Mouse (Mus musculus): ENCODE data around the gene Gm10718.
"Not testable (repeated sequence)": the region's sequence is repeated elsewhere in the genome, so short reads cannot be mapped to it uniquely, and the experiment has no call there.

Gene Gm10718

DNA sequence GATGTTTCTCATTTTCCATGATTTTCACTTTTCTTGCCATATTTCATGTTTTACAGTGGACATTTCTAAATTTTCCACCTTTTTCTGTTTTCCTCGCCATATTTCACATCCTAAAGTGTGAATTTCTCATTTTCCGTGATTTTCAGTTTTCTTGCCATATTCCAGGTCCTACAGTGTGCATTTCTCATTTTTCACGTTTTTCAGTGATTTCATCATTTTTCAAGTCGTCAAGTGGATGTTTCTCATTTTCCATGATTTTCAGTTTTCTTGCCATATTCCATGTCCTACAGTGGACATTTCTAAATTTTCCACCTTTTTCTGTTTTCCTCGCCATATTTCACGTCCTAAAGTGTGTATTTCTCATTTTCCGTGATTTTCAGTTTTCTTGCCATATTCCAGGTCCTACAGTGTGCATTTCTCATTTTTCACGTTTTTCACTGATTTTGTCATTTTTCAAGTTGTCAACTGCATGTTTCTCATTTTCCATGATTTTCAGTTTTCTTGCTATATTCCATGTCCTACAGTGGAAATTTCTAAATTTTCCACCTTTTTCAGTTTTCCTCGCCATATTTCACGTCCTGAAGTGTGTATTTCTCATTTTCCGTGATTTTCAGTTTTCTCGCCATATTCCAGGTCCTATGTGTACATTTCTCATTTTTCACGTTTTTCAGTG, at the start of gene Gm10718:
Gm10718 (plus strand) TSS at position 236 of the 673 bp plus-strand sequence.
- peak; percentile 2 to 8 for DNase-seq

DNA sequence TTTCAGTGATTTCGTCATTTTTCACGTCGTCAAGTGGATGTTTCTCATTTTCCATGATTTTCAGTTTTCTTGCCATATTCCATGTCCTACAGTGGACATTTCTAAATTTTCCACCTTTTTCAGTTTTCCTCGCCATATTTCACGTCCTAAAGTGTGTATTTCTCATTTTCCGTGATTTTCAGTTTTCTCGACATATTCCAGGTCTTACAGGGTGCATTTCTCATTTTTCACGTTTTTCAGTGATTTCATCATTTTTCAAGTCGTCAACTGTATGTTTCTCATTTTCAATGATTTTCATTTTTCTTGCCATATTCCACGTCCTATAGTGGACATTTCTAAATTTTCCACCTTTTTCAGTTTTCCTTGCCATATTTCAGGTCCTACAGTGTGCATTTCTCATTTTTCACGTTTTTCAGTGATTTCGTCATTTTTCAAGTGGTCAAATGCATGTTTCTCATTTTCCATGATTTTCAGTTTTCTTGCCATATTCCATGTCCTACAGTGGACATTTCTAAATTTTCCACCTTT, 22.8 kb upstream of the Gm10718 start, which contains the start of gene Gm10722:
Gm10722 (plus strand) TSS at position 478 of the 528 bp plus-strand sequence.
- DNase-seq = peak in 1 of 2 experiments; percentile 29

DNA sequence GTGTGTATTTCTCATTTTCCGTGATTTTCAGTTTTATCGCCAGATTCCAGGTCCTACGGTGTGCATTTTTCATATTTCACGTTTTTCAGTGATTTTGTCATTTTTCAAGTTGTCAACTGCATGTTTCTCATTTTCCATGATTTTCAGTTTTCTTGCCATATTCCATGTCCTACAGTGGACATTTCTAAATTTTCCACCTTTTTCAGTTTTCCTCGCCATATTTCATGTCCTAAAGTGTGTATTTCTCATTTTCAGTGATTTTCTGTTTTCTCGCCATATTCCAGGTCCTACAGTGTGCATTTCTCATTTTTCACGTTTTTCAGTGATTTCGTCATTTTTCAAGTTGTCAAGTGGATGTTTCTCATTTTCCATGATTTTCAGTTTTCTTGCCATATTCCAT, 22.3 kb upstream of the Gm10718 start:
- not testable (repeated sequence) for DNase-seq

DNA sequence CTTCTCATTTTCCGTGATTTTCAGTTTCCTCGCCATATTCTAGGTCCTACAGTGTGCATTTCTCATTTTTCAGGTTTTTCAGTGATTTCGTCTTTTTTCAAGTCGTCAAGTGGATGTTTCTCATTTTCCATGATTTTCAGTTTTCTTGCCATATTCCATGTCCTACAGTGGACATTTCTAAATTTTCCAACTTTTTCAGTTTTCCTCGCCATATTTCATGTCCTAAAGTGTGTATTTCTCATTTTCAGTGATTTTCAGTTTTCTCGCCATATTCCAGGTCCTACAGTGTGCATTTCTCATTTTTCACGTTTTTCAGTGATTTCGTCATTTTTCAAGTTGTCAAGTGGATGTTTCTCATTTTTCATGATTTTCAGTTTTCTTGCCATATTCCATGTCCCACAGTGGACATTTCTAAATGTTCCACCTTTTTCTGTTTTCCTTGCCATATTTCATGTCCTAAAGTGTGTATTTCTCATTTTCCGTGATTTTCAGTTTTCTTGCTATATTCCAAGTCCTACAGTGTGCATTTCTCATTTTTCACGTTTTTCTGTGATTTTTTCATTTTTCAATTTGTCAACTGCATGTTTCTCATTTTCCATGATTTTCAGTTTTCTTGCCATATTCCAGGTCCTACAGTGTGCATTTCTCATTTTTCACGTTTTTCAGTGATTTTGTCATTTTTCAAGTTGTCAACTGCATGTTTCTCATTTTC, 21.2 kb upstream of the Gm10718 start:
- DNase-seq = peak; percentile 91 to 93

DNA sequence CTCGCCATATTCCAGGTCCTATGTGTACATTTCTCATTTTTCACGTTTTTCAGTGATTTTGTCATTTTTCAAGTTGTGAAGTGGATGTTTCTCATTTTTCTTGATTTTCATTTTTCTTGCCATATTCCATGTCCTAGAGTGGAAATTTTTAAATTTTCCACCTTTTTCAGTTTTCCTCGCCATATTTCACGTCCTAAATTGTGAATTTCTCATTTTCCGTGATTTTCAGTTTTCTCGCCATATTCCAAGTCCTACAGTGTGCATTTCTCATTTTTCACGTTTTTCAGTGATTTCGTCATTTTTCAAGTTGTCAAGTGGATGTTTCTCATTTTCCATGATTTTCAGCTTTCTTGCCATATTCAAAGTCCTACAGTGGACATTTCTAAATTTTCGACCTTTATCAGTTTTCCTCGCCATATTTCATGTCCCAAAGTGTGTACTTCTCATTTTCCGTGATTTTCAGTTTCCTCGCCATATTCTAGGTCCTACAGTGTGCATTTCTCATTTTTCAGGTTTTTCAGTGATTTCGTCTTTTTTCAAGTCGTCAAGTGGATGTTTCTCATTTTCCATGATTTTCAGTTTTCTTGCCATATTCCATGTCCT, 20.5 kb upstream of the Gm10718 start, which contains the start of gene Gm11168:
Gm11168 (plus strand) TSS at position 553 of the 603 bp plus-strand sequence.
- peak; percentile 2 to 6 for DNase-seq

DNA sequence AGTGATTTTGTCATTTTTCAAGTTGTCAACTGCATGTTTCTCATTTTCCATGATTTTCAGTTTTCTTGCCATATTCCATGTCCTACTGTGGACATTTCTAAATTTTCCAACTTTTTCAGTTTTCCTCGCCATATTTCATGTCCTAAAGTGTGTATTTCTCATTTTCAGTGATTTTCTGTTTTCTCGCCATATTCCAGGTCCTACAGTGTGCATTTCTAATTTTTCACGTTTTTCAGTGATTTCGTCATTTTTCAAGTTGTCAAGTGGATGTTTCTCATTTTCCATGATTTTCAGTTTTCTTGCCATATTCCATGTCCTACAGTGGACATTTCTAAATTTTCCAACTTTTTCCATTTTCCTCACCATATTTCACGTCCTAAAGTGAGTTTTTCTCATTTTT, 17.2 kb upstream of the Gm10718 start:
- DNase-seq = not testable (repeated sequence)

DNA sequence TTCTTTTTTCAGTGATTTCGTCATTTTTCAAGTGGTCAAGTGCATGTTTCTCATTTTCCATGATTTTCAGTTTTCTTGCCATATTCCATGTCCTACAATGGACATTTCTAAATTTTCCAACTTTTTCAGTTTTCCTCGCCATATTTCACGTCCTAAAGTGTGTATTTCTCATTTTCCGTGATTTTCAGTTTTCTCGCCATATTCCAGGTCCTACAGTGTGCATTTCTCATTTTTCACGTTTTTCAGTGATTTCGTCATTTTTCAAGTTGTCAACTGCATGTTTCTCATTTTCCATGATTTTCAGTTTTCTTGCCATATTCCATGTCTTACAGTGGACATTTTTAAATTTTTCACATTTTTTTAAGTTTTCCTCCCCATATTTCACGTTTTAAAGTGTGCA, 16.7 kb upstream of the Gm10718 start:
- not testable (repeated sequence) for DNase-seq

DNA sequence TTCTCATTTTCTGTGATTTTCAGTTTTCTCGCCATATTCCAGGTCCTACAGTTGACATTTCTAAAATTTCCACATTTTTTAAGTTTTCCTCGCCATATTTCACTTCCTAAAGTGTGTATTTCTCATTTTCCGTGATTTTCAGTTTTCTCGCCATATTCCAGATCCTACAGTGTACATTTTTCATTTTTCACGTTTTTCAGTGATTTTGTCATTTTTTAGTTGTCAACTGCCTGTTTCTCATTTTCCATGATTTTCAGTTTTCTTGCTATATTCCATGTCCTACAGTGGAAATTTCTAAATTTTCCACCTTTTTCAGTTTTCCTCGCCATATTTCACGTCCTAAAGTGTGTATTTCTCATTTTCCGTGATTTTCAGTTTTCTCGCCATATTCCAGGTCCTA, 16.1 kb upstream of the Gm10718 start:
- not testable (repeated sequence) for DNase-seq

DNA sequence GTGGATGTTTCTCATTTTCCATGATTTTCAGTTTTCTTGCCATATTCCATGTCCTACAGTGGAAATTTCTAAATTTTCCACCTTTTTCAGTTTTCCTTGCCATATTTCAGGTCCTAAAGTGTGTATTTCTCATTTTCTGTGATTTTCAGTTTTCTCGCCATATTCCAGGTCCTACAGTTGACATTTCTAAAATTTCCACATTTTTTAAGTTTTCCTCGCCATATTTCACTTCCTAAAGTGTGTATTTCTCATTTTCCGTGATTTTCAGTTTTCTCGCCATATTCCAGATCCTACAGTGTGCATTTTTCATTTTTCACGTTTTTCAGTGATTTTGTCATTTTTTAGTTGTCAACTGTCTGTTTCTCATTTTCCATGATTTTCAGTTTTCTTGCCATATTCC, 14.0 kb upstream of the Gm10718 start:
- DNase-seq = not testable (repeated sequence)

DNA sequence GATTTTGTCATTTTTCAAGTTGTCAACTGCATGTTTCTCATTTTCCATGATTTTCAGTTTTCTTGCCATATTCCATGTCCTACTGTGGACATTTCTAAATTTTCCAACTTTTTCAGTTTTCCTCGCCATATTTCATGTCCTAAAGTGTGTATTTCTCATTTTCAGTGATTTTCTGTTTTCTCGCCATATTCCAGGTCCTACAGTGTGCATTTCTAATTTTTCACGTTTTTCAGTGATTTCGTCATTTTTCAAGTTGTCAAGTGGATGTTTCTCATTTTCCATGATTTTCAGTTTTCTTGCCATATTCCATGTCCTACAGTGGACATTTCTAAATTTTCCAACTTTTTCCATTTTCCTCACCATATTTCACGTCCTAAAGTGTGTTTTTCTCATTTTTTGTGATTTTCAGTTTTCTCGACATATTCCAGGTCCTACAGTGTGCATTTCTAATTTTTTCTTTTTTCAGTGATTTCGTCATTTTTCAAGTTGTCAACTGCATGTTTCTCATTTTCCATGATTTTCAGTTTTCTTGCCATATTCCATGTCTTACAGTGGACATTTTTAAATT, 11.2 kb upstream of the Gm10718 start:
- not testable (repeated sequence) for DNase-seq

DNA sequence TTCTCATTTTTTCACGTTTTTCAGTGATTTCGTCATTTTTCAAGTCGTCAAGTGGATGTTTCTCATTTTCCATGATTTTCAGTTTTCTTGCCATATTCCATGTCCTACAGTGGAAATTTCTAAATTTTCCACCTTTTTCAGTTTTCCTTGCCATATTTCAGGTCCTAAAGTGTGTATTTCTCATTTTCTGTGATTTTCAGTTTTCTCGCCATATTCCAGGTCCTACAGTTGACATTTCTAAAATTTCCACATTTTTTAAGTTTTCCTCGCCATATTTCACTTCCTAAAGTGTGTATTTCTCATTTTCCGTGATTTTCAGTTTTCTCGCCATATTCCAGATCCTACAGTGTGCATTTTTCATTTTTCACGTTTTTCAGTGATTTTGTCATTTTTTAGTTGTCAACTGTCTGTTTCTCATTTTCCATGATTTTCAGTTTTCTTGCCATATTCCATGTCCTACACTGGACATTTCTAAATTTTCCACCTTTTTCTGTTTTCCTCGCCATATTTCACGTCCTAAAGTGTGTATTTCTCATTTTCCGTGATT, 10.5 kb upstream of the Gm10718 start, which contains the start of gene Gm10721:
Gm10721 (plus strand) TSS at position 408 of the 547 bp plus-strand sequence.
- not testable (repeated sequence) for DNase-seq

DNA sequence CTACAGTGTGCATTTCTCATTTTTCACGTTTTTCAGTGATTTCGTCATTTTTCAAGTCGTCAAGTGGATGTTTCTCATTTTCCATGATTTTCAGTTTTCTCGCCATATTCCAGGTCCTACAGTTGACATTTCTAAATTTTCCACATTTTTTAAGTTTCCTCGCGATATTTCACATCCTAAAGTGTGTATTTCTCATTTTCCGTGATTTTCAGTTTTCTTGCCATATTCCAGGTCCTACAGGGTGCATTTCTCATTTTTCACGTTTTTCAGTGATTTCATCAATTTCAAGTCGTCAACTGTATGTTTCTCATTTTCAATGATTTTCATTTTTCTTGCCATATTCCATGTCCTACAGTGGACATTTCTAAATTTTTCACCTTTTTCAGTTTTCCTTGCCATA, 8.0 kb upstream of the Gm10718 start, which contains the start of gene Gm10720:
Gm10720 (plus strand) TSS at position 301 of the 400 bp plus-strand sequence.
- not testable (repeated sequence) for DNase-seq

DNA sequence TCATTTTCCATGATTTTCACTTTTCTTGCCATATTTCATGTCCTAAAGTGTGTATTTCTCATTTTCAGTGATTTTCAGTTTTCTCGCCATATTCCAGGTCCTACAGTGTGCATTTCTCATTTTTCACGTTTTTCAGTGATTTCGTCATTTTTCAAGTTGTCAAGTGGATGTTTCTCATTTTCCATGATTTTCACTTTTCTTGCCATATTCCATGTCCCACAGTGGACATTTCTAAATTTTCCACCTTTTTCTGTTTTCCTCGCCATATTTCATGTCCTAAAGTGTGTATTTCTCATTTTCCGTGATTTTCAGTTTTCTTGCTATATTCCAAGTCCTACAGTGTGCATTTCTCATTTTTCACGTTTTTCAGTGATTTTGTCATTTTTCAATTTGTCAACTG, 7.5 kb upstream of the Gm10718 start:
- peak; percentile 1 to 3 for DNase-seq

DNA sequence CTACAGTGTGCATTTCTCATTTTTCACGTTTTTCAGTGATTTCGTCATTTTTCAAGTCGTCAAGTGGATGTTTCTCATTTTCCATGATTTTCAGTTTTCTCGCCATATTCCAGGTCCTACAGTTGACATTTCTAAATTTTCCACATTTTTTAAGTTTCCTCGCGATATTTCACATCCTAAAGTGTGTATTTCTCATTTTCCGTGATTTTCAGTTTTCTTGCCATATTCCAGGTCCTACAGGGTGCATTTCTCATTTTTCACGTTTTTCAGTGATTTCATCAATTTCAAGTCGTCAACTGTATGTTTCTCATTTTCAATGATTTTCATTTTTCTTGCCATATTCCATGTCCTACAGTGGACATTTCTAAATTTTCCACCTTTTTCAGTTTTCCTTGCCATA, 6.2 kb upstream of the Gm10718 start, which contains the start of gene Gm10719:
Gm10719 (plus strand) TSS at position 301 of the 400 bp plus-strand sequence.
- not testable (repeated sequence) for DNase-seq

DNA sequence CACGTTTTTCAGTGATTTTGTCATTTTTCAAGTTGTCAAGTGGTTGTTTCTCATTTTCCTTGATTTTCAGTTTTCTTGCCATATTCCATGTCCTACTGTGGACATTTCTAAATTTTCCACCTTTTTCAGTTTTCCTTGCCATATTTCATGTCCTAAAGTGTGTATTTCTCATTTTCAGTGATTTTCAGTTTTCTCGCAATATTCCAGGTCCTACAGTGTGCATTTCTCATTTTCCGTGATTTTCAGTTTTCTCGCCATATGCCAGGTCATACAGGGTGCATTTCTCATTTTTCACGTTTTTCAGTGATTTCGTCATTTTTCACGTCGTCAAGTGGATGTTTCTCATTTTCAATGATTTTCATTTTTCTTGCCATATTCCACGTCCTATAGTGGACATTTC, 4.4 kb upstream of the Gm10718 start:
- peak; percentile 61 to 99 for DNase-seq

DNA sequence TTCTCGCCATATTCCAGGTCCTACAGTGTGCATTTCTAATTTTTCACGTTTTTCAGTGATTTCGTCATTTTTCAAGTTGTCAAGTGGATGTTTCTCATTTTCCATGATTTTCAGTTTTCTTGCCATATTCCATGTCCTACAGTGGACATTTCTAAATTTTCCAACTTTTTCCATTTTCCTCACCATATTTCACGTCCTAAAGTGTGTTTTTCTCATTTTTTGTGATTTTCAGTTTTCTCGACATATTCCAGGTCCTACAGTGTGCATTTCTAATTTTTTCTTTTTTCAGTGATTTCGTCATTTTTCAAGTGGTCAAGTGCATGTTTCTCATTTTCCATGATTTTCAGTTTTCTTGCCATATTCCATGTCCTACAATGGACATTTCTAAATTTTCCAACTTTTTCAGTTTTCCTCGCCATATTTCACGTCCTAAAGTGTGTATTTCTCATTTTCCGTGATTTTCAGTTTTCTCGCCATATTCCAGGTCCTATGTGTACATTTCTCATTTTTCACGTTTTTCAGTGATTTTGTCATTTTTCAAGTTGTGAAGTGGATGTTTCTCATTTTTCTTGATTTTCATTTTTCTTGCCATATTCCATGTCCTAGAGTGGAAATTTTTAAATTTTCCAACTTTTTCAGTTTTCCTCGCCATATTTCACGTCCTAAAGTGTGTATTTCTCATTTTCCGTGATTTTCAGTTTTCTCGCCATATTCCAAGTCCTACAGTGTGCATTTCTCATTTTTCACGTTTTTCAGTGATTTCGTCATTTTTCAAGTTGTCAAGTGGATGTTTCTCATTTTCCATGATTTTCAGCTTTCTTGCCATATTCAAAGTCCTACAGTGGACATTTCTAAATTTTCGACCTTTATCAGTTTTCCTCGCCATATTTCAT, 3.3 kb upstream of the Gm10718 start:
- DNase-seq = peak; percentile 58 to 66

DNA sequence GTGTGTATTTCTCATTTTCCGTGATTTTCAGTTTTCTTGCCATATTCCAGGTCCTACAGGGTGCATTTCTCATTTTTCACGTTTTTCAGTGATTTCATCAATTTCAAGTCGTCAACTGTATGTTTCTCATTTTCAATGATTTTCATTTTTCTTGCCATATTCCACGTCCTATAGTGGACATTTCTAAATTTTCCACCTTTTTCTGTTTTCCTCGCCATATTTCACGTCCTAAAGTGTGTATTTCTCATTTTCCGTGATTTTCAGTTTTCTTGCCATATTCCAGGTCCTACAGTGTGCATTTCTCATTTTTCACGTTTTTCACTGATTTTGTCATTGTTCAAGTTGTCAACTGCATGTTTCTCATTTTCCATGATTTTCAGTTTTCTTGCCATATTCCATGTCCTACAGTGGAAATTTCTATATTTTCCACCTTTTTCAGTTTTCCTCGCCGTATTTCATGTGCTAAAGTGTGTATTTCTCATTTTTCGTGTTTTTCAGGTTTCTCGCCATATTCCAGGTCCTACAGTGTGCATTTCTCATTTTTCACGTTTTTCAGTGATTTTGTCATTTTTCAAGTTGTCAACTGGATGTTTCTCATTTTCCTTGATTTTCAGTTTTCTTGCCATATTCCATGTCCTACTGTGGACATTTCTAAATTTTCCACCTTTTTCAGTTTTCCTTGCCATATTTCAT, 885 bp upstream of the Gm10718 start:
- DNase-seq = not testable (repeated sequence)

DNA sequence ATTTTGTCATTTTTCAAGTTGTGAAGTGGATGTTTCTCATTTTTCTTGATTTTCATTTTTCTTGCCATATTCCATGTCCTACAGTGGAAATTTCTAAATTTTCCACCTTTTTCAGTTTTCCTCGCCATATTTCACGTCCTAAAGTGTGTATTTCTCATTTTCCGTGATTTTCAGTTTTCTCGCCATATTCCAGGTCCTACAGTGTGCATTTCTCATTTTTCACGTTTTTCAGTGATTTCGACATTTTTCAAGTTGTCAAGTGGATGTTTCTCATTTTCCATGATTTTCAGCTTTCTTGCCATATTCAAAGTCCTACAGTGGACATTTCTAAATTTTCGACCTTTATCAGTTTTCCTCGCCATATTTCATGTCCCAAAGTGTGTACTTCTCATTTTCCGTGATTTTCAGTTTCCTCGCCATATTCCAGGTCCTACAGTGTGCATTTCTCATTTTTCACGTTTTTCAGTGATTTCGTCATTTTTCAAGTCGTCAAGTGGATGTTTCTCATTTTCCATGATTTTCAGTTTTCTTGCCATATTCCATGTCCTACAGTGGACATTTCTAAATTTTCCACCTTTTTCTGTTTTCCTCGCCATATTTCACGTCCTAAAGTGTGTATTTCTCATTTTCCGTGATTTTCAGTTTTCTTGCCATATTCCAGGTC, 770 bp downstream of the Gm10718 start:
- not testable (repeated sequence) for DNase-seq

DNA sequence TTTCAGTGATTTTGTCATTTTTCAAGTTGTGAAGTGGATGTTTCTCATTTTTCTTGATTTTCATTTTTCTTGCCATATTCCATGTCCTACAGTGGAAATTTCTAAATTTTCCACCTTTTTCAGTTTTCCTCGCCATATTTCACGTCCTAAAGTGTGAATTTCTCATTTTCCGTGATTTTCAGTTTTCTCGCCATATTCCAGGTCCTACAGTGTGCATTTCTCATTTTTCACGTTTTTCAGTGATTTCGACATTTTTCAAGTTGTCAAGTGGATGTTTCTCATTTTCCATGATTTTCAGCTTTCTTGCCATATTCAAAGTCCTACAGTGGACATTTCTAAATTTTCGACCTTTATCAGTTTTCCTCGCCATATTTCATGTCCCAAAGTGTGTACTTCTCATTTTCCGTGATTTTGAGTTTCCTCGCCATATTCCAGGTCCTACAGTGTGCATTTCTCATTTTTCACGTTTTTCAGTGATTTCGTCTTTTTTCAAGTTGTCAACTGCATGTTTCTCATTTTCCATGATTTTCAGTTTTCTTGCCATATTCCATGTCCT, 1.6 kb downstream of the Gm10718 start, which contains the start of gene Gm10717:
Gm10717 (plus strand) TSS at position 506 of the 556 bp plus-strand sequence.
- DNase-seq = not testable (repeated sequence)

Data from cerebellum, postnatal 10 days (tissue).